Comparison of ENCODE assay signal across 8 mouse cellular contexts in genomic region chr5:122994303-122994846, GRCm38 (mm10). TPM values are rescaled to one million over a fixed set of nuclear protein-coding genes. Genes with fewer than 3 reads are reported as not detected.
DNase-seq lines count a peak whose midpoint lies in the region; ATAC-seq lines count a peak whose summit lies in the region.

No protein-coding gene starts in this region.

- H3K27me3 ChIP-seq in heart, embryonic 13.5 days (replicated peaks) = no peaks in the 10 kb centered on the region
- no peaks in the 10 kb centered on the region for H3K27me3 ChIP-seq in kidney, embryonic 16.5 days (ENCODE audit: insufficient read depth, low read length)
- H3K27me3 ChIP-seq in liver, embryonic 12.5 days (replicated peaks) = 0 out of 2 replicates have a peak, but pooled peaks cover 4% of the 10 kb centered on the region
- no peaks in the 10 kb centered on the region for H3K27me3 ChIP-seq in stomach, embryonic 16.5 days (ENCODE audit: control insufficient read depth, insufficient read depth, low read length)

- H3K4me3 ChIP-seq in heart, embryonic 13.5 days = peak overlapping the region; percentile 41
- H3K4me3 ChIP-seq in kidney, embryonic 16.5 days (ENCODE audit: low read length) = peak overlapping the region; percentile 33
- H3K4me3 ChIP-seq in liver, embryonic 12.5 days = peak overlapping the region; percentile 34
- H3K4me3 ChIP-seq in stomach, embryonic 16.5 days (replicated peaks; ENCODE audit: low read length) = peak overlapping the region; percentile 26

- H3K4me2 ChIP-seq in heart, embryonic 13.5 days = peak overlapping the region; percentile 67
- peak overlapping the region; percentile 52 for H3K4me2 ChIP-seq in kidney, embryonic 16.5 days (replicated peaks; ENCODE audit: low read depth, low read length)
- peak overlapping the region; percentile 51 for H3K4me2 ChIP-seq in liver, embryonic 12.5 days
- peak overlapping the region; percentile 50 for H3K4me2 ChIP-seq in stomach, embryonic 16.5 days (ENCODE audit: low read depth, low read length)

- ATAC-seq in heart, embryonic 13.5 days (ENCODE audit: extremely low read depth, insufficient number of reproducible peaks, low FRiP score, low TSS enrichment) = peak; percentile 48; the same call in 1 of the 2 replicates
- peak; percentile 93 for ATAC-seq in kidney, embryonic 16.5 days (ENCODE audit: low FRiP score, low TSS enrichment)
- ATAC-seq in liver, embryonic 12.5 days = peak; percentile 75
- ATAC-seq in stomach, embryonic 16.5 days (ENCODE audit: insufficient read depth, low FRiP score) = peak; percentile 93

- H3K27ac ChIP-seq in heart, embryonic 13.5 days (replicated peaks) = peak overlapping the region; percentile 56; the same call in 1 of the 2 replicates
- H3K27ac ChIP-seq in kidney, embryonic 16.5 days (ENCODE audit: low read length) = peak overlapping the region; percentile 78
- no peak overlapping the region for H3K27ac ChIP-seq in liver, embryonic 12.5 days
- H3K27ac ChIP-seq in stomach, embryonic 16.5 days (ENCODE audit: low read length) = no peak overlapping the region

- peaks cover 64% of the 10 kb centered on the region for H3K4me1 ChIP-seq in heart, embryonic 13.5 days
- peaks cover 46% of the 10 kb centered on the region for H3K4me1 ChIP-seq in kidney, embryonic 16.5 days (ENCODE audit: insufficient read depth, low read length)
- peaks cover 30% of the 10 kb centered on the region for H3K4me1 ChIP-seq in liver, embryonic 12.5 days
- H3K4me1 ChIP-seq in stomach, embryonic 16.5 days (ENCODE audit: control insufficient read depth, insufficient read depth, low read length) = peaks cover 13% of the 10 kb centered on the region; the same call in 1 of the 2 replicates

- peak overlapping the region; percentile 68 for H3K9ac ChIP-seq in heart, embryonic 13.5 days
- peak overlapping the region; percentile 40 for H3K9ac ChIP-seq in kidney, embryonic 16.5 days (replicated peaks; ENCODE audit: low read length)
- H3K9ac ChIP-seq in liver, embryonic 12.5 days = peak overlapping the region; percentile 28; the same call in 1 of the 2 replicates
- 0 out of 2 replicates have a peak overlapping the region, but pooled peaks have one; percentile 33 for H3K9ac ChIP-seq in stomach, embryonic 16.5 days (ENCODE audit: low read length)

- DNase-seq in 3134 (ENCODE audit: extremely low read depth, insufficient read length, low spot score) = peak; percentile 48
- peak; percentile 90 to 96 for DNase-seq in adrenal gland, adult (ENCODE audit: inconsistent age in 2 of 2, low spot score in 1 of 2)
- DNase-seq in fibroblast of lung, adult 2 months (ENCODE audit: low read depth) = peak; percentile 92
- peak; percentile 91 to 95 for DNase-seq in natural killer cell, adult 2 months (ENCODE audit: low spot score in 2 of 2)

- 11% methylated on average over 5 of the region's 5 CpGs for WGBS in heart, embryonic 13.5 days
- WGBS in kidney, embryonic 16.5 days = 5% methylated on average over 5 of the region's 5 CpGs
- WGBS in liver, embryonic 12.5 days (ENCODE audit: insufficient replicate concordance) = 7% methylated on average over 5 of the region's 5 CpGs
- whole genome bisulfite sequencing in stomach, embryonic 16.5 days = 11% methylated on average over 5 of the region's 5 CpGs

- H3K36me3 ChIP-seq in heart, embryonic 13.5 days = peaks cover 10% of the 10 kb centered on the region
- no peaks in the 10 kb centered on the region for H3K36me3 ChIP-seq in kidney, embryonic 16.5 days (ENCODE audit: insufficient read depth, low read length)
- no peaks in the 10 kb centered on the region for H3K36me3 ChIP-seq in liver, embryonic 12.5 days
- H3K36me3 ChIP-seq in stomach, embryonic 16.5 days (ENCODE audit: control insufficient read depth, insufficient read depth, low read length) = no peaks in the 10 kb centered on the region

- H3K9me3 ChIP-seq in heart, embryonic 13.5 days = no peaks in the 10 kb centered on the region
- H3K9me3 ChIP-seq in kidney, embryonic 16.5 days (ENCODE audit: low read length) = no peaks in the 10 kb centered on the region
- H3K9me3 ChIP-seq in liver, embryonic 12.5 days (replicated peaks) = no peaks in the 10 kb centered on the region
- no peaks in the 10 kb centered on the region for H3K9me3 ChIP-seq in stomach, embryonic 16.5 days (replicated peaks; ENCODE audit: control insufficient read depth, low read length)

RNA-seq across cellular contexts. Expression of gene Kdm2b, which starts 4.8 kb away (rescaled TPM):
- 26.3 and 28.2 TPM in 2 replicates for polyA plus RNA-seq in heart, embryonic 13.5 days (2015; fragmentation: Nextera tagmentation; extraction: Ambion mirVana)
- 92.2 and 95.6 TPM in 2 replicates for polyA plus RNA-seq in kidney, embryonic 16.5 days (2015; fragmentation: Nextera tagmentation; extraction: Ambion mirVana)
- polyA plus RNA-seq in liver, embryonic 12.5 days (2016; fragmentation: Nextera tagmentation; extraction: Ambion mirVana) = 28.9 and 30.6 TPM in 2 replicates
- polyA plus RNA-seq in stomach, embryonic 16.5 days (2015; fragmentation: Nextera tagmentation; extraction: Ambion mirVana) = 33.2 and 37.4 TPM in 2 replicates

RNA-seq across cellular contexts. Expression of gene Orai1, which starts 20.5 kb away (rescaled TPM):
- polyA plus RNA-seq in heart, embryonic 13.5 days (2015; fragmentation: Nextera tagmentation; extraction: Ambion mirVana) = 19.1 TPM in 2 replicates
- polyA plus RNA-seq in kidney, embryonic 16.5 days (2015; fragmentation: Nextera tagmentation; extraction: Ambion mirVana) = 17.5 and 22.1 TPM in 2 replicates
- 11.6 and 11.9 TPM in 2 replicates for polyA plus RNA-seq in liver, embryonic 12.5 days (2016; fragmentation: Nextera tagmentation; extraction: Ambion mirVana)
- polyA plus RNA-seq in stomach, embryonic 16.5 days (2015; fragmentation: Nextera tagmentation; extraction: Ambion mirVana) = 16.6 and 18.3 TPM in 2 replicates

RNA-seq across cellular contexts. Expression of gene Morn3, which starts 52.4 kb away (rescaled TPM):
- not detected in 2 replicates for polyA plus RNA-seq in heart, embryonic 13.5 days (2015; fragmentation: Nextera tagmentation; extraction: Ambion mirVana)
- polyA plus RNA-seq in kidney, embryonic 16.5 days (2015; fragmentation: Nextera tagmentation; extraction: Ambion mirVana) = 0.56 TPM in 1 of 2 replicates, not detected in the other
- not detected in 2 replicates for polyA plus RNA-seq in liver, embryonic 12.5 days (2016; fragmentation: Nextera tagmentation; extraction: Ambion mirVana)
- 1.0 TPM in 1 of 2 replicates, not detected in the other for polyA plus RNA-seq in stomach, embryonic 16.5 days (2015; fragmentation: Nextera tagmentation; extraction: Ambion mirVana)

Comparison
In these comparisons a context has a peak if more than half of its experiments do, and no peak if none do; other contexts are left out.
1. H3K27ac ChIP-seq: peak in heart, embryonic 13.5 days (single experiment) and kidney, embryonic 16.5 days (single experiment); none in liver, embryonic 12.5 days (single experiment) and stomach, embryonic 16.5 days (single experiment).
2. Peak in every context shown above with its lines, with median percentiles within 50 percentile points of each other: DNase-seq, ATAC-seq, H3K4me2 ChIP-seq, H3K4me3 ChIP-seq and H3K9ac ChIP-seq.